Mouse (Mus musculus): ENCODE data around the gene Il11. TPM values are rescaled to one million over a fixed set of nuclear protein-coding genes. Genes with fewer than 3 reads are reported as not detected.

Il11 gene
- polyA plus RNA-seq, 1 experiment from 2014 or later: 0.13 TPM

DNA sequence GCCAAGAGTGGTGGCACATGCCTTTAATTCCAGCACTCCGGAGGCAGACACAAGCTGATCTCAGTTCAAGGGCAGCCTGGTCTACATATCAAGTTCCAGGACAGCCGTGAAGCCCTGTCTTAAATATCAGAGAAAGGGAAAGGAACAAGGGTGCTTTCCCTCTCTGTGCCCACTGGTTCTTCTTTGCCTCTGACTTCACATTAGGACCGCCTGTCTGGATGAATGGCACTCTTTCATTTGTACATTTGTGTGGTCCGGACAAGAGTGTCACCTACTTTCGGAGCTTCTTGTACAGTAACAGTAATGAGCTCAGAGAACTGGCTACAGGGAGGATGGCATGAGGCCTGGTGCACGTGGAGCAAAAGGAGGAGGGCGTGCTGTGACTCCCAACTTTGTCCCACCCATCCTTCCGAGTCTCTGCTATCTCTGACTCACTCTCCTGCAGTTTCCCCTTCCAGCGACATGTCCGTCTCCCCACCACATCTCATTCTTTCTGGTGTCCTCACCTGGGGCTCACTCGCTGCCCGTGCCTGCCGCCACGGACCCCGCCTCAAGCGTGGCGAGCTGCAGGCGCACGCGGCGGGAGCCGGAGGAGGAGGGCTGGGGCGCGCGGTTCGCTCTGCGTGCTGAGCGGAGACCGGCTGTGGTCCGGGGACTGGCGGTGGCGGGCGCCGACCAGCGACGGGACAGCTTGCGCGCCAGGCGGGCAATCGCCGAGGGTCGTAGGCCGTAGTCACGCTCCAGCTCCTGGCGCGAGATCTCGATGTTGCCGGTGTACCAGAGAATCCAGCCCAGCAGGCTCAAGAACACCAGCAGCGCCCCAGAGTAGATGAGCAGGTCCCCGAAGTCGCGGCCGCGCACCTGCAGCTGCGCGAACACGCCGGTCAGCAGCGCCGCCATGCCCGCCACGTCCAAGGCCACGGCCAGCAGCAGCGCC lies 6.1 kb upstream of the Il11 start:
- peak; percentile 32 for DNase-seq (ENCODE audit: low spot score)

DNA sequence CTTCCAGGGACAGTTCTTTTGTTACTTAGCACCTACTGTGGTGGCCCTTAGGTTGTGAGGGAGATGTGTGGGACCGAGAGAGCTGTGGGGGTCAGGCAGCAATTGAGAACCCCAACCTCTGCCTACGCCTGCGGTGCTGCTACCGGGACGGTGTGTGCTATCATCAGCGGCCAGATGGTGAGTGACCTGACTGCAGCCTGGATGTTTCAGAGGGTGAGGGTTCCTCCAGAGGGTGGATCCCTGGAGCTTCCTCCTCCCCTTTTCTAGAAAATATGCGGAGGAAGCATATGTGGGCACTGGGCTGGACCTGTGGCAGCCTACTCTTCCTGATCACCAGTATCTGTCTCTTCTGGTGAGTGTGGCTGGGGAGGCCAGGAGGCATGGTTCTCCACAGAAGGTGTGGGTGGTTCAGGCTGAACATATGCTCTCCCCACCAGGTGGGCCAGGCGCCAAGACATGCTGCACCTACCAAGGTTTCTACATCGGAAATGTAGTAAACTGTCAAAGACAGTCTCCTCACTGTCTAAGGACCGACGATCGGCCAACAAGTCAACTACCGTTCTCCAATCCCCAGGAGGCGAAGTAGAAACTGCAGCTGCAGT lies 1.1 kb upstream of the Il11 start:
- DNase-seq (ENCODE audit: low spot score): no peak

- no peak for DNase-seq (ENCODE audit: low spot score)
These were observed 529 bp downstream of the Il11 start for GRCm38 (mm10) chr7:4782130-4782529.

DNA sequence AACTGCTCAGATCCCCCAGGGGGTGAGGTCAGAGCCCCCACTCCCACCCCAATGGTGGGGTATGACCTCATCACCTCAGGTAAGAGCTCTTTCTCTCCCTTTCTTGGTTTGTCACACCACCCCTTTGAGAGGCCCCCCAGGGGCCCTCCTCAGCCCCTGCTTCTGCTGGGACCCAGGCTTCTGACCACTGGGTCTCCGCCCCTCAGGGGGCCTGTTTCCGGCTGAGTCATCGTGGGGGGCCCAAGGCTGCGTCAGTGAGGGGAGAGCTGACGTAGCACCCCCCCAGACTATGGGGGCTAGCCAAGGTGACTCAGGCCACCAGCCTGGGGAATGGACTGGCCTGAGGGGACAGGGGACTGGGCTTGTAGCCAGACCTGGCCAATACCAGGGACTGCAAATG lies 2.7 kb downstream of the Il11 start:
- peak; percentile 15 for DNase-seq (ENCODE audit: low spot score)

GRCm38 (mm10) chr7:4777851-4778637 lies 4.6 kb downstream of the Il11 start:
- no peak for DNase-seq (ENCODE audit: low spot score)

- DNase-seq (ENCODE audit: low spot score): peak; percentile 17
These were observed 5.5 kb downstream of the Il11 start for GRCm38 (mm10) chr7:4776861-4777830.

DNA sequence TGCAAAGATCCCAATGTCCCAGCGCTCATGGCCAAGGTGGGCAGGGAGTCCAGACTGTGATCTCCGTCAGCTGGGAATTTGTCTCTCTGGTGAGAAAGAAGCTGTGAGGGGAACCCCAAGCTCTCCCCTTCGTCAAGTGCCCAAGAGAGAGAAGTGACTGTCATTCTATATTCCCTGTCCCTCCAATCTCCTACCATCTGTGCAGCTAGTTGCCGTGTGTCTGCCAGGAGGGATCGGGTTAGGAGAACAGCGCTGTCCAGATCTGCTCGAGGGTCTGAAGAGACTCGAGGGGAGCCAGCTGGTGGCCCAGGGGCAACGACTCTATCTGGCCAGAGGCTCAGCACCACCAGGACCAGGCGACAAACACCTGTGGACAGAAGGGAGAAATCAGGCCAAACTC lies 6.5 kb downstream of the Il11 start:
- DNase-seq (ENCODE audit: low spot score): no peak

GRCm38 (mm10) chr7:4771202-4771601 lies 11.5 kb downstream of the Il11 start, which contains the start of gene Fam71e2:
Fam71e2 (minus strand) TSS chr7:4771302.
- no peak for DNase-seq (ENCODE audit: low spot score)

- DNase-seq (ENCODE audit: low spot score): no peak
These were observed 17.5 kb downstream of the Il11 start for GRCm38 (mm10) chr7:4764946-4765710.

DNA sequence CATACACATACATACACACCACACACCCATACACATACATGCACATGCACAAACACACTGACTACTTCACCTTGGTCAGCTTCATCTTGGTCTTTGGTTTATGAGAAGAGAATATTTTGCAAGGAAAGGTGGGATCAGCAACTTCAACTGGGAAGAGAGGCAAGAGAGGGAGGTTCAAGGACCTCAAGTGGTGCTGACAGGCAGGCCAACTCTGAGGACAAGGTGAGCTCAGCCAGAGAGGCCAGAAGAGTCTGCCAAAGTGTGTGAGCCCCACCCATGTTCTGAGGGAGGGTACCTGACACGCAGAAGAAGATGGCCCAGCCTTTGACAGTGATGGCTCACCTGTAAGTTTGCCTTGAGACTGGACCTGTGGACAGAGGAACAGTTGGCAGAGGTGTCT lies 23.0 kb downstream of the Il11 start:
- DNase-seq (ENCODE audit: low spot score): no peak

- peak; percentile 92 for DNase-seq (ENCODE audit: low spot score)
These were observed 29.7 kb downstream of the Il11 start, which contains the start of gene Cox6b2 for GRCm38 (mm10) chr7:4752821-4753570. Cox6b2 (minus strand) TSS chr7:4753094.

DNA sequence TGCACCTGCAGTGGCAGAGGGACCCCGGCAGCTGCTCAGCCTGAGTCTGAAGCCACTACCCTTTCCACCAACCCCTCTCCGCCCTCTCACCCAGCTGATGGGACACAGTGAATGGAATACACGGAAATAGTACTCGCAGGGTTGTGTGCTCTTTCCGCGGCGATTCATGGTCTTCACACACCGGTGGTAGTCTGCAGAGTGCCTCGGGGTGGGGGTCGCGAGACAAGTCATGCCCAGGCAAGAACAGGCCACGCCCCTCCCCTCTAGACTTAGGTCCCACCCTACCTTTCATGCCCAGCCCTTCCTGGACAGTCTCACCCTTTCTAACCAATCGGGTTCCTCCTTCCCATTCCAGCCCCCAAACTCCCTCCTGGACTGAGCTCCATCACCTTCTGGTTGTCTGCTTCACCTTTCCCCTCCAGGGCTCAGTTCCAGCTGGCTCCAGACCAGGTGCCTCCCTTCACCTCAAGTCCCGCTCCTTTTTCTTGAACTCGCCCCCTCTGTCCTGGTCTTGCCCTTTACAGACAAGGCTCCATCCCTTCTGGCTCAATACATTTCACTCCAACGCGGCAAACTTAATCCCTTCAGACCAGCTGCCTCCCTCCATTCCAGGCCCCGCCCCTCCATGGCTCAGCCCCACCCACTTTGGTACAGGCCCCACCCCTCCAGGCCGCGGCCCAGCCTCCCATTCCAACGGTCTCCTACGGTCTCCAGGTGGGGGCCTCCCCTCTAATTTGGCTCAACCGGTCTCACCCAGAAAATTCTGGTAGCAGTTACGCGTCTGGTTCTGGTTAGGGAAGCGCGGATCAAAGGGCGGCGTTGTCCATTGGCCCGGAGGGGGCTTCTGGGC lies 30.5 kb downstream of the Il11 start:
- DNase-seq (ENCODE audit: low spot score): peak; percentile 30

DNA sequence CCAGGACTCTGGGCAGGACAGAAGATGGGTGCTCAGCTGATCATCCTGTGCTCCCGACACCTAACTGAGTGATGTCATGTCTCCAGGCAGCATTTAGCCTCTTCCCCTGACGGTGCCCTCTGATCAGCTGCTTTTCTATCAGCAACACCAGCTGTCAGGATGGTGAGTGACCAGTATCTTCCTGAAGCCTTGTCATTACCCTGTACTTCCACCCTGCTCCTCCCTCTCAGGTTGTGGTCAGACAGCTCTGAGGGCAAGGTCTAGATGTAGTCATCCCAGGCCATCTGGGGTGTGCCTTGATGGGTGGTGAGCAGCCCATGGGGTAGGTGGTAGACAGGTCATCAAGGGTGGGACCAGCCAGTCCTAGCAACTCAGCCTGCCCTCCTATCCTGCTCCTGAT lies 33.5 kb downstream of the Il11 start:
- no peak for DNase-seq (ENCODE audit: low spot score)

GRCm38 (mm10) chr7:4748321-4748720 lies 34.3 kb downstream of the Il11 start:
- no peak for DNase-seq (ENCODE audit: low spot score)

DNA sequence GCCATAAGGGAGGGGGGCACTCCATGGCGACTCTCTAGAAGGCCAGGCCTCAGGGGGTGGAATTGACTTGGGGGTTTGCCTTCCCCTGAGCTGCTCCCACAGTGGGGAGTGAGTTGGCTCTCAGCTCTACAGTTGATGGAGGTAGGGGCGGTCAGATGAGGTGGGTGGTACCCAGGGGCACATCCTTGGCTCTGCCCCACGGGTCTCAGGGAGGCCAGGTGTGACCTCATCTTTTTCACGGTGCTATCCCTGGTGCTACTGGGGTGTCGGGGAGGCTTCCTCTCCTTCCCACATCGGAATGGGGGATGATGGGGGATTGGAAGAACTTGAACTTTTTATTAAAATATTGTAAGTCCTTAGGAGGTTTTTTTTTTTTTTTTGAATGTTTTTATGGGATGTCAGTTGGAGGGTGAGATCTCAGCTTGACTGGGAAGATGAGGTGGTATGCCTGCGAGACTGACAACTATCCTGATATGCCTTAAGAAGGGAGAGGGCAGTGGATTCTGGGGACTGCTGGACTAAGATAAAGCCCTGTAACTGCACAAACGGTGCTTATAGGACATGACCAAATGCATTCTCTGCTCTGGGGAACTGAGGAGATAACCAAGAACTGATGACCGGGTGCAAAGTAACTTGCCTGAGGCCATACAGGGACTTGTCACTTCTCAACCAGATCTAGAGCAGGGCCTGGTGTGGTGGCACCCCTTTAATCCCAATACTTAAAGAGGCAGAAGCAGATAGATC lies 35.3 kb downstream of the Il11 start:
- DNase-seq (ENCODE audit: low spot score): no peak

- DNase-seq (ENCODE audit: low spot score): no peak
These were observed 36.2 kb downstream of the Il11 start for GRCm38 (mm10) chr7:4746326-4746980.

DNA sequence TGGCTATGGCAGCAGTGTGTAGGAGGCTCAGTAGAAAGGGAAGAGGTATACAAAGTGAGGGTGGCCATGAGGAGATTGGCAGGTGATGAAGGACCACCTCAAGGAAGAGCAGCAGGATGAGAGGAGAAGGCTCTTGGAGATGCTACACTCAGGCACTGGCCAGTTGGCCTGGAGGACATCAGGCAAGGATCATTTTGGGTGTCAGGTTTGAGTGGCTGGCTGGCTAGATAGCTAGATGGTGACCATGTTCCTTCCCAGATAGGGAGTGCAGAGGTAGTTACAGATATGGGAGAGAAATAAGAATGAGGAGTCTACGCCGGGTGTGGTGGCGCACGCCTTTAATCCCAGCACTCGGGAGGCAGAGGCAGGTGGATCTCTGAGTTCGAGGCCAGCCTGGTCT lies 37.8 kb downstream of the Il11 start:
- DNase-seq (ENCODE audit: low spot score): no peak

All from thymus, postnatal 0 days (tissue).